Mouse (Mus musculus) olfactory bulb, adult 2 months (tissue): ENCODE data around the gene Mucl2.

Experiments
- CTCF ChIP-seq: fragments of 200-500 bp; IDR thresholded peaks from 2 replicates; pipeline ENCODE4 v1.5.1; 2012; ENCODE audit warnings: low read depth, mild to moderate bottlenecking, low read length, moderate library complexity; ENCODE audit not compliant: insufficient read depth
- POLR2A ChIP-seq: fragments of 200-500 bp; IDR thresholded peaks from 2 replicates; pipeline ENCODE4 v1.6.1; 2012; ENCODE audit warnings: mild to moderate bottlenecking, low read depth, low read length, moderate library complexity; ENCODE audit not compliant: insufficient read depth

DNA sequence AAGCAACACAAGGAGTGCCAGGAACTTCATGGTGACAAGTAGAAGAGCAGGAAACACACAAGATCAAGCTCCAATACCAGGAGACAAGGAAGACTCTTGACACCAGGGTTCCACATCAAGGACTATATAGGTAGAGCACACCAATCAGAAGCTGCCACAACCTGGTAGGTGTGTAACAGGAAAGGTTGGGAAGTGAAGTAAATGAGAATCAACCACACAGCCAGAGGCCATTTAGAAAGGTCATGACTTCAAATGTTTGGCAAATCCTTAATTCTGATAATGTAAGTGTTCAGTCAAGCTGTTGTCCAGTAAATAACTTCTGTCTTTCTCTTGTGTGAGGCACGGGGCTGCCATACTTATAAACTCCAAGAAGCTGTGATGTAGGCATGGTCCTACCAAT, at the start of gene Mucl2:
- TF ChIP-seq POLR2A (no peak), CTCF (no peak)
